Mouse (Mus musculus) kidney, adult 18-20 months (tissue): ENCODE data around the gene Rabgef1.

ENCODE experiments used
- DNase-seq: peaks from one replicate; pipeline ENCODE4 v3.0.0; 2021

The Rabgef1 gene

DNA sequence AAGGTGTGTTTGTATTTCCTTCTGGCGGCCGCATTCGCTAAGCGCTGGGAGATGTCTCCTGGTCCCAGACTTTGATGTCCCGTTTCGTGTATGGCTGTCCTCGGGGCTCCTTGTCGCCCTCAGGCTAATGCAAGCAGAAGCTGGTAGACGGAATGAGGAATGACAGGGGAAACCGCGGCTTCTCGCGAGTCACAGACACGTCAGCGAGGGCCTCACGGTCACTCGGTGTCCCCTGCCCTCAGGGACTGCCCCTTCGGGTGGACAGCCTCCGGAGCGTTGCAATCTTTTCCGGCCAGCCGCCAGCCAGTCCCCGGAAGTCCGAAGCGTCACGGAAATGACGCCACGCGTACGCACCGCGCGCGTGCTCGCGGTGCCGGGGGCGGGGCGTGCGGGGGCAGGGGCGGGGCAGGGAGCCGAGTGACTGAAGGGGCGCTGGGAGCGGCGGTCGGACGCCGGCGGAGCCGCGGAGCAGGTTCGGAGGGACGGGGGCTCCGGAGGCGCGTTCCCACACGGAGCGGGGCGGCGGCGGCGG lies at the start of gene Rabgef1:
Gene Rabgef1, plus strand, starts transcription at position 376 of the 532 bp plus-strand sequence.
- peak; percentile 95 for DNase-seq

DNA sequence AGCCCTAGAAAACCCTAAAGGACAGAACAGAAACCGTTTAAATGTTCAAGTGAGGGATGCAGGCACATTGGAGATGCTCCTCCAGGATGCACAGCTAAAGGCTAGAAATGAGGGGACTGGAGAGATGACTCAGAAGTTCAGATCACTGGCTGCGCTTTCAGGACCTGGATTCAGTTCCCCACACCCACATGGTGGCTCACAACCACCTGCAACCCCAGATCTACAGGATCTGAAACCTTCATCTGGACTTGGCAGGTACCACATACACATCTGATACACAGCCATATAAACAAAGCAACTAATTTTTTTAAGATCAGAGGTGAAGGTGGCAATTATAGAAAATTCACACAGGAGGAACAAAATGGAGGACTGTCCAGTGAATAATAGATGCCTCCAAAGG lies 49.2 kb upstream of the Rabgef1 start:
- DNase-seq = no peak

DNA sequence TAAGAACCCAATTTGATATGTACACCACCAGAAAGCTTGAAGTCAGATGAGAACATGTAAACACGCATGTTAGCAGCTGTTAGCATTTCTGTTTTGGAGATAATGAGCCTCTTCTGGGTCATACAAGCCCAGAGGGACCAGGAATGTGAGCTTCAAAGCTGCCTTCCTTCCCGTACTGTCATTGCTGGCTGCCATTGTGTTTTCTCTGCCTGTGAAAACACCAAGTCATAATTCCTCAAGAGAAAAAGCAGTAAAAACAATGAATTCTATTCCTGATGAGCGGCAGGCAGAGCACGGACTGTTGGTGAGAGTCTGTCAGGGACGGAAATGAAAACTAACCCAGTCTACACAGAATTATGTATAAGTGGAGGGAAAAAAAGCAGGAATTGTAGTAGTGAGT lies 47.3 kb upstream of the Rabgef1 start:
- no peak for DNase-seq

DNA sequence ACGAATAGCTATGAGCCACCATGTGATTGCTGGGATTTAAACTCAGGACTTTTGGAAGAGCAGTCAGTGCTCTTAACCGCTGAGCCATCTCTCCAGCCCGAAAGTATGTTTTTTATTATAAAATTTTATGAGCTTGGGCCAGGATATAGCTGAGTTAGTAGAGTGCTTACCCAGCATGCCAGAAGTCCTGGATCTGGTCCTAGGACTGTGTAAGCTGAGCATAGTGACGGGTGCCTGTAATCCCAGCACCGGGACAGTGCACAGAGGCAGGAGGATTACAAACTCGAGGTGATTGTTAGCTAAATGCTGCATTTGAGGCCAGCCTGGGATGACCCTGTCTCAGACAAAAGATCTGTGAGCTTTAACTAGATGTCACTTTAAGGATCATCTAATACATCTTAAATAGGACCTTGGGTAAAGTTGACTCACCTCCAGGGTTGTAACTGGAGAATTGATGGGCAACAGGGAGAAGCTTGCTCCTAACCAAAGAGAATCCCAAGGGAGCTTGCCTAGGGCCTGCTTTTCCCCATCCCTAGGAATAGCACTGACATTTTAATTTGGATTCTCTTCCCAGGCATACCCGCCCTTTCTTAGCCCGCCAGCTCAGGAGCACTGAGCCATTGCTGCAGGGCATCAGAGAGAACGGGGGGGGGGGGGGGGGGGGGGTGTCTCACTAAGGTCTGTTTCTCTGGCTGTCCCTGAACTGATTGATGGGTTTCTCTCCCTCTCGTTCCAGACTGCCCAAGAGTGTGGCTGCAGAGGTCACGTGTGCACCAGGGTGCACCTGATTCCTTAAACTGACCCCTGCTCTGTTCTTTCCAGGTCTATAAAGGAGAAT lies 42.7 kb upstream of the Rabgef1 start:
- DNase-seq = no peak

DNA sequence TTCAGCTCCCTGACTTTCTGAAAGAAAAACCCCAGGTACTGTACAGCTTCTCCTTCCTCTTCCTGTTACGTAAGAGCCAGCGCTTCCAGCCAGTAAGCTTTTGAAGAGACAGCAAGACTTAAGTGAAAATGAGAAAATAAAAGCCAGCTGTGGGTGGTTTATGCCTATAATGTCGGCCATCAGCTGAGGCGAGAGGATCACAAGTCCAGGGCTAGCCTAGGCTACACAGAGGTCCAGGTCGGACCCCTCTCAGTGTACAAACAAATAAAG lies 42.1 kb upstream of the Rabgef1 start:
- no peak for DNase-seq

DNA sequence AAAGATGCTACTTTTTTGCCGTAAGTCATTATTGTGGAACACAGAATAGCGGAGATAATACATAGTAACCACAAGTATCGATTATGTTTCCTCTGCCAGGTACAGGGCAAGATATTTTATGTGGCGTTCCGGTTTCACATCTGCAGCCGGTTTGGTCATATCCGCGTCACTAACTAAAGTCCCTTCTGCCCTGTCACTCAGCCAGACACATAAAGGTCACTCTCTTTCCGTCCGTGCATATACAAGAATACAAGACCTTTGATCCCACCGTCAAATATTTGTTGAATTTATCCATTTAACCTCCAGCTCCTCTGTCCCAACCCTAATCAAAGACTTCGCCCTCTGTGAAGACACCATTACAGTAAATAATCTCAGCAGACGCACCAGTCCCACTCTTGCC lies 35.0 kb upstream of the Rabgef1 start:
- DNase-seq = no peak

DNA sequence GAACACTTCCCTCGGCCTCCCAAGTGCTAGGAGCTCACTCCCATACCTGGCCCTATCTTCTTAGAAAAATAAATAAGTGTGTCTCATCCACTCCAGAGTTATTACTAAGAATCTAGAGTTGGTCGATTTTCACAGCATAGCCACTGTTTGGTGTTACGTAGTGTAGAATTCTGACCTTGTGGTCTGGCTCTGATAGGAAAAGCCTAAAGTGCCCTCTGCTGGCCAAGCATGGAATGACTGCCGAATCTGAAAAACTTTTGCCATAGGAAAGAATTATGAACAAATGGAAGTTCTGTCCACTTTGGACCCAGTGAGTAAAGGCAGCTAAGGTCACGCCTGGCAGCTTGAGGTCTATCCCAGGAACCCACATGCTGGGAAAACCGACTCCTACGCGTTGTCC lies 32.2 kb upstream of the Rabgef1 start:
- DNase-seq = peak; percentile 87

DNA sequence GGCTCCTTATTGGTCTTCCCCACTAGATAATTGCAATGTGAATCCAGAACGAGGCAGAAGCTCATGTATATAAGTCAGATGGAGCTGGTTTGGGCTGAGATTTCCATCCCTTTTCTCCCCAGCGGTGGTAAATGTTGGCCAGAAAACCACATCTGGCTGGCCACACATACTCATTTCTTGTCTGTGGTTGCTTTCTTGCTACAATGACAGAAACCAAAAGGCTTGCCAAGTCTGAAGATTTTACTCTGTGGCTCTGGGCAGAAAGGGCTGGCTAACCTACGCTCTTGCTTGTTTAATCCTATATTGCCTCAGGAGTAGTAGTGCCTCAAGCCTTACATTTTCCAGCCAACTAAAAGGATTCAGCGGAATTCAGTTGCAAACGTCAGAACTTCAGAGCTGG lies 30.5 kb upstream of the Rabgef1 start:
- no peak for DNase-seq

DNA sequence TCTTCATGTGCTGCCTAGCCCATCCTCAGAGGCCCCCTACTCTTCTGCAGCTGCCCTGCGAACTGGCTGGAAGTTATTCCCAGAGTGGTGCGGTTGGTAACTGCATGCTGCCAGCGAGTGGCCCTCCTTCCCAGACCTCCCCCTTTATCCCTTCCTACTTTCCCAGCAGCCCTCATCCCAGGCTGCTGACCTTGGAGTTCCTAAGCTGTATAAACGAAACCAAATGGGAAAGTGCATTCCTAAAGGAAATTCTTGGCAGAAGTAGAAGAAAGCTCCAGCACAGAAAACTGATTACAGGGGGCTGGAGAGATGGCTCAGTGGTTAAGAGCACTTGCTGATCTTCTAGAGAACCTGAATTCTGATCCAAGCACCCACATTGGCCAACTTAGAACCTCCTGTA lies 29.6 kb upstream of the Rabgef1 start:
- DNase-seq = no peak

DNA sequence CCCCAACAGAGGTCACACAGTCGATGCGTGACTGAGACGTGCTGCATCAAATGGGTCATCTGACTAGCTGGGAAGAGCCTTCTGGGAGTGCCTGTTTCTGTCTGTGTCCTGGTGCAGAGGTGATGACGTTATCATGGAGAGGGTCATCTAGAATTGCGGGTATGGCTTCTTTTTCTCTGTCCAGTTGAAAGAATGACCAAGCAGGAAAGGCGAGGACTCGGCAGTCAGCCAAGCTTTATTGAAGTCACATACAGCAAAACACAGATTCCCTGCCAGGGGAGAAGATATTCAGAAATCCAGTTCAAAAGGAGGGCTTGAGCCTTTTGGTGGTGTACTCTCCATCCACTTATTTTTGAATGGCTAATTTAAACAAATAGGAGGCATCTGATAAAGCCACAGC lies 28.5 kb upstream of the Rabgef1 start:
- DNase-seq = no peak

DNA sequence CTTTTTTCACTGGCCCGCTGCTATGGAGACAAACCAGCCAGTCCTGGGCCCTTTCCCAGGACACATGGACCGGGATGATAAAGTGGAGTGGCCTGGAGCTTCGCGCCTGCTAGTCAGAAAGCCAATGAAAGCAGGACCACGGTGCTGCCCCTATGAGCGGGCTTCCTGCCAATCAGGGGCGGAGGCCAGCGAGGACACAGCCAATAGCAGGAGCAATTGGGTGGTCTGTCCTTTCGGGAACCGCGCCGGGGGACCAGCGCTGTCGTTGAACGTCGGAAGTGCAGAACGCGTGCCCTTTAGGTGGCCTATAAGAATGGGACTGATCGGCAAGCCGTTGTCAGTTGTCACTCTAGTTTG lies 27.6 kb upstream of the Rabgef1 start:
- no peak for DNase-seq

DNA sequence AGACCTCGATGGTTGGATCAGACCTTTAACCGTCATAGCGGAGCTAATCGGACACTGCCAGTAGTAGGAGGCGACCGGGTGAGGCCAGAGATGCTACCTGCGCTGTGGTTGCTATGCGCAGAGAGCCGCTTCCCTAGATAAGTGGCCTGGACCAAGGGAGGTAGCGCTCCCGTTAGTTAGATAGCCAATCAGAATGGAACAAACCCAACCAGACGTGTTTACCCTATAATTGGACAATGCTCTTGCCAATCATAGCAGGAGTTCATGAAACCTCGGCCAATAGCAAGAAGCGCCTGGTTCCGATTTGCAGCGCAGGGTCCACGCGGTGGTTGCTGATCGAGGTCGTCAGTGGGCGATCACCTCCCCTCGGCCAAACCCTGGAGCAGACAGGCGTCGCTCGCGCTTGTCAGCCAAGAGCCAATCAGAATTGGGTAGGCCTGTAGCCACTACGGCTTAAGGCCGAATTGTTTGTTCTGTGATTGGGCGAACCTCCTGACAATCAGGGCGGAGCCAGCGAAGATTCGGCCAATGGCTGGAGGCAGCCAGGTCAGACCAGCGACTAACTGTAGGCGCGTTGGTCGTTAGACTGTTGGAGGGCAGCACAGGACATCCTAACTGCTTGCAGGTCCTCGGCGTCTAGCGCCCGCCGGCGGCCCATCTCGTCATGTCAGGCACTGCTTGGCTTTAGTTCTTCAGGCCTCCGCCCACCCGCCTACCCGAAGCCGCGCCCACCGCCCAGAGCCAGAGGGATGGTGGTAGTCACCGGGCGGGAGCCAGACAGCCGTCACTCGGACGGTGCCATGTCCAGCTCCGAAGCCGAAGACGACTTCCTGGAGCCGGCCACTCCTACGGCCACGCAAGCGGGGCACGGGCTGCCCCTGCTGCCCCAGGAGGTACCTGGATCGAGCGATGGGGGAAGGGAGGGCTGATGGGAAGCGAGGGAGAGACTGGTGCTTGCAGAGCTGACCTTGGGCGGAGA lies 27.0 kb upstream of the Rabgef1 start, which contains the start of gene Kctd7:
Gene Kctd7, plus strand, starts transcription at position 528 of the 979 bp plus-strand sequence.
- peak; percentile 96 for DNase-seq

DNA sequence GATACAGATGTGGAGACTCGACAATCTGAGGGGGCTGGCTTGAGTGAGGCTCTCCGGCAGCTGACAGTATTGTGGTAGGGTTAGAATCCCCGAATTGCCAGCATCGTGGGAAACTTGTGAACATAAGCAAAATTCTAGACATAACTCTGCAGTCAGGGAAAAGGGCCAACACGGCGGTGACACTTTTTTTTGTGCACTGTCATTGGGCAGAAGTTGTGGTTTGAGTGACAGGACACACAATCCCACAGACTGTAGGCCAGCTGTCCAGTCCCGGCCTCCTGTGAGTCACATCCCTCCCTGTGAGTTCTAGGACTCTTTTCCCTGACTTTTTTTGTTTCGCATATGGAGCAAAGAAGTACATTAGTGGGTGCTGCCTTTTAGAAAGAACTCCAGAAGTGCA lies 25.6 kb upstream of the Rabgef1 start:
- no peak for DNase-seq

DNA sequence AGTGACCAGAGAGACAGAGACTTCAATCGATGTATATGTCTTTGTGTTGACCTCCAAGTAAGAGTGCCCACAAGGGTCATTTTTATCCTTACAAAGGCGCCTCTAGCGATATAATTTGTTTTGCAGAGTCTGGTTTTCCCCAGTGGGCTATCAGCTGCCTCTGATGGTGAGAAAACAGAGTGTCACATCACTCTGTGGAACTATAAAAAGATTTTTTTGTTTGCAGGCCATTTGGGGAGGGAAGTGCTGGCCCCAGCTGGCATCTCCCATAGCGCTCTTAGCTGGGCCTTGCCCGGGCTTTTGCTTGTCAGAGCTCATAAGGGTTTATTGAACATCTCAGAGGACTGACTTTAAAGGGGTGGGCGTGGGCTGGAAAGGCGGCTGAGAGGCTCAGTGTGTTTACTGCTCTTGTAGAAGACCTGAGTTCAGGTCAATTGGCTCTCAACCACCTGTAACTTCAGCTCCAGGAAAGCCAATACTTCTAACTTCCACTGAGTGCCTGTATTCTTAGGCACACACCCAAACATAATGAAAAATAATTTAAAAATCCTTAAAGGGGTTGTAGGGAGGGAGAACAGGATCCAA lies 21.8 kb upstream of the Rabgef1 start:
- no peak for DNase-seq

DNA sequence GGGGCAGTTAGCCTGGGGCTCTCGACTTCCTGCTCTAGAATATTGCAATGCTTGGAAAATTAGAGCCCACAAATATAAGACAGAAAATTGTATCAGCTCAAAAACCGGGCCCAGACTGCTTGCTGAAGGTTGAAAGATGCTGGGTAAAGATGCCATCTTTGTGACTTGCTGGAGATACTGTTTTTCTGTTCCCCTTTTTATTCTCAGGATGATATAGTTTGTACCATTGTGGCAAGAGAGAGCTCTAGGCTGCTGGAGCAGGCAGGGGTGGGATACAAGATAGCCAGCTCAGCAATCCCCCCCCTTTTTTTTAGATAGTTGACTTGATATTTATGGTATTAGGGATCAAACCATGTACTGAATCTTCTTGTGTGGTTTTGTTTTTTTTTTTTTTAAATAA lies 17.3 kb upstream of the Rabgef1 start:
- DNase-seq = no peak

DNA sequence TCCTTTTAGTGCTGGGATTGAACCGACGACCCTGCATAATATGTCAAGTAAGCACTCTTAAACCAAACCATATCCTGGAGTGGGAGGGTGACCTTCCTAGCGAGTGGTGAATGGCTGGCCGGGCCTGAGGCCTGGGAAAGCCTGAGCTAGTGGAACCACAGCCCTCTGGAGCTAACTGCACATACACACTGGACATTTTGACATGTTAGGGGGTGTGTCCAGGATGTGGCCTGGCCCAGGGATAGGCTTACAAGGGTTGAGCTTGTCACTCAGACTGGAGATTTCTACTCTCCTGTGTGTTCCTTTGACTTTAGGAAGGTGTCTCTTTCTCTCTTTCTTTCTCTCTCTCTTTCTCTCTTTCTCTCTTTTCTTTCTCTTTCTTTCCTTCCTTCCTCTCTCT lies 13.1 kb upstream of the Rabgef1 start:
- no peak for DNase-seq

DNA sequence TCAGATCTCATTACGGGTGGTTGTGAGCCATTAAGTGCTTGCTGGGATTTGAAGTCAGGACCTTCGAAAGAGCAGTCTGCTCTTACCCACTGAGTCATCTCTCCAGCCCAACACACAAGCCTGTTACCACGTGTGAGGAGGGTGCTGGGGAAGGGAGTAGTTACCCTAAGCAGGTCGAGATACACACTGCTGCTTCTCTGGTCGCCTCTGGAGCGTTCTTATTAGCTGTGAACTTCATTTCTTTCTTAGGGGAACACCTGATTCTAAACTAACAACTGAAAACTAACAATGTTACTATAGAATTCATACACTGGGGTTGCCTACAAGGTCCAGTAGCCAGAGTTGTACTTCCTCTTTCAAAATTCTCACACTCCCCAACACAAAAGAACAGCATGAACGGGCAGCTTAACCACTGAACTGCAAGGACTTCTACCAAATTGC lies 11.8 kb upstream of the Rabgef1 start:
- DNase-seq = no peak

DNA sequence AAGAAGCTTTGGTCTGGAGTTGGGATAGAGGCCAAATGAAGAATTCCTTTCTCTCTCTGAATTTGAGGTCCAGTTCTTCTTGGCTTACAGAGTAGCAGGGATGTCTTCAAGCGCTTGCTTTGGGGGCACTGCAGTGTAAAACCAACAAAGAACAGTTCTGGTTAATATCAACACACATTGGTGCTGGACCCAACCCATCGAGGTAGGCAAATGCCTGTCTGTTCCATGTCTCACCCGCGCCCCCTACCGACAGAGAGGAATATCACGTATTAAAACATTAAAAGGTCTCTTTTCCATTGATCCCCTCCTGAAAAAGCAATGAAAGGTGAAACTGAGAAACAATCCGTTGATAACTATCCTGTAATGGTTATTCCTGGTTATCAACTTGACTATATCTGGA lies 7.9 kb upstream of the Rabgef1 start:
- peak; percentile 84 for DNase-seq

DNA sequence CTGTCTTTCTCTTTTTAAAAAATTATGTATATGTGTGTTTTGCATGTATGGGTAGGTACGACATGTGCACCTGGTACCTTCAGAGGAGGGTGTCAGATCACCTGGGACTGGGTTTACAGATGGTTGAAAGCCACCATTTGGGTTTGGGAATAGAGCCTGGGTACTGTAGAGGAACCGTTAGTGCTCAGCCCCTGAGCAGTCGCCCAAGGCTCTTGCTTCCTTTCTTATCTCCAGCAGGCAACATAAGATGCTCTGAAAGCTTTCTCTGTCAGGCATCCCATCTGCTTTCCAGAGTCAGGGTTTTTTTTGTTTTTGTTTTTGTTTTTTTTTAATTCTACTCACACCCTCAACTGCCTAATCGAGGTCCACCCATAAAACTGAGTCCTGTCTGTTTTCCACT lies 6.4 kb upstream of the Rabgef1 start:
- no peak for DNase-seq

DNA sequence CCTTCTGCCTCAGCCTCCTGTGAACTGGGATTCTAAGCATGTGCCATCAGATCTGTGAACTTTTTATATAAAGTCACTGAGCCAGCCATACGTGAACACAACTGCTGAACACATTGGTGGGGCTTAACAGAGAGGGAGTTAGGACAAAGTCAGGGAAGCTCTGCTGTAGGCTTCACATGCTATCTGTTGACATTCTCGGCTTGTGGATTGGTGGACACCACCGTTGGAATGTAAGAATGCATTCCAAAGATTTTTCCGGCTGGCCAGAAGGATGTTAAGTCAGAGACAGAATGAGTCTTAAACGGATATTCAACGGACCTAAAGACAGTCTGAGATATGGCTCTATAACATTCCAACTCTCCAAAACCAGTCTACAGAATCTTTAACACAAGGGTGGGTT lies 2.5 kb upstream of the Rabgef1 start:
- no peak for DNase-seq

DNA sequence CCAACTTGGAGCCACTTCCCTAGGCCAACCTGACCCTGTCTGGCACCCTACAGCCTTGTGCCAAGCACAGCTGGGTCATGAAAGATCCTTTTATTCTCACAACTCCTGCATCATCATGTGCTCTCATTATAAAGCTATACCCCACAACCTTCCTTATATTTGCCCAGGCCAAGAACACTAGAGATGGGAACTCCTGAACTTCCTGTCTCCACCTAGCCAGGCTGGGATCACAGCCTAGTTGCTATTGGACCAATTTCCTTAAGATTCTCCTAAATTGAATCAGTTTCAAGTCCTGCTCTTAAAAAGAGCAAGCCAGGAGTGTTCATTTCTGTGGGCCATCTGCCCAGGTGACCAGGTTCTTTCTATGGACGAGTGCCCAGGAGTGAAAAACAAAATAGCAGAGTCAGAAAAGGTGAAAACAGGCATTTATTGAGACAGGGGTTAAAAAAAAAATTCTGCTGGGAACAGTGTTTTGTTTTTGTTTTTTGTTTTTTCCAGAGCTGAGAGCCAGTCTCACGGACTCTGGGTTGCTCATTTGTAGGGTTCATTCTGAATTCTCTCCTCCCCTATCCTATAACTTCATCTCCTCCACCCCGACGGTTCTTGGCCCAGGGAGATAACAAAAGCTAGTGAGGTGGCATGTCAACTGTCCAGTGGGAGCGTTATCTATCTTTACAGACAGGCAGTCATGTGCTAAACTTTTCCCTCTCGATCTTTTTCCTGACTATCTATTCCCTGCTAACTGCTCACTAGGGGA lies 754 bp upstream of the Rabgef1 start:
- no peak for DNase-seq

DNA sequence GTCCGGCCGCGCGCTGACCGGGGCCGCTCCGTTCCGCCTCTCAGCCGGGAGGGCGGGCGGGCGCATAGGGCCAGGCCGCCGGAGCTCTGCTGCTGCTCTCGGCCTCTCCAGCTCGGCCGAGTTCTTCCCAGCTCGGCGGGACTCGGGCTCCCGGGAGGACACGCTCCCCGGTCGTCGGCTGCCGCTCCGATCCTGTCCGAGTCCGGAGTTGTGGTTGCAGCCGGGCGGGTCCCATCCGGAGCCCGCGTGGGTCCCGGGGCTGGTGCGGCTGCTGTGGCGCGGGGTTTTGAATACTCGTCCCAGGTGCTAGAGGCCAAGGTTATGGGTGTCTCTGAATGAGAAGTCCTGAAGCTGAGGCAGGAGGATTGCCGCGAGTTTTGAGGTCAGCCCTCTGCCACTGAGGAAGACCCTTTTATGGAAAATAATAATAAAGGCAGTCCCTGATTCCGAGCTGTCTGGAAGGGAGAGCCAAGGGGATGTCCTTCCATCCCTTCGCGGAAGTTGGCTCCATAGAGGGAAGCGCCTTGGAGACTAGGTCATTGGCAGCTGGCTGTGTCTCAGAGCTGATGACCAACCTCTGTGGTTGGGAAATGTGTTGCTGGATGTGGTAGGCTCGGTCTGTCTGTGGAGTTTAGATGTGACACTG lies 481 bp downstream of the Rabgef1 start:
- no peak for DNase-seq
